11 mouse cellular contexts compared by ENCODE assay signal in genomic region chr11:102220451-102220850, GRCm38 (mm10). TPM values are rescaled to one million over a fixed set of nuclear protein-coding genes. Genes with fewer than 3 reads are reported as not detected.
DNase-seq lines count a peak whose midpoint lies in the region; ATAC-seq and TF ChIP-seq lines count a peak whose summit lies in the region.
"Had no signal": no experiment of that assay in that cellular context is flagged by ENCODE, and none has a peak within 500 bp of the region (broad histone marks: within the 10 kb centered on the region; RNA-seq: fewer than 3 reads in every experiment).

No protein-coding gene starts in this region.

- H3K27me3 ChIP-seq in heart, adult 2 months (ENCODE audit: control insufficient read depth, insufficient read depth, low read length) = no peaks in the 10 kb centered on the region
- no peaks in the 10 kb centered on the region for H3K27me3 ChIP-seq in heart, embryonic 13.5 days (replicated peaks)
- H3K27me3 ChIP-seq in liver, postnatal 0 days (ENCODE audit: insufficient read depth, low read length) = no peaks in the 10 kb centered on the region

- WGBS in heart, adult 2 months = 39% methylated on average over 6 of the region's 6 CpGs
- WGBS in heart, embryonic 13.5 days = 32% methylated on average over 6 of the region's 6 CpGs
- 42% methylated on average over 6 of the region's 6 CpGs for WGBS in liver, postnatal 0 days (ENCODE audit: insufficient replicate concordance)

- TF ChIP-seq EP300 in heart, adult 2 months (IDR thresholded peaks at IDR 0.05; ENCODE audit: insufficient read depth, low read depth, low read length) = no peak
- TF ChIP-seq EP300 in liver, postnatal 0 days (IDR thresholded peaks at IDR 0.05; ENCODE audit: low read depth) = no peak

- peak overlapping the region; percentile 86 for H3K4me2 ChIP-seq in heart, embryonic 13.5 days
- no peak overlapping the region for H3K4me2 ChIP-seq in liver, postnatal 0 days (ENCODE audit: low read depth, low read length)

- H3K4me1 ChIP-seq in heart, adult 2 months (ENCODE audit: control insufficient read depth, insufficient read depth, low read length) = peaks cover 48% of the 10 kb centered on the region
- peaks cover 96% of the 10 kb centered on the region for H3K4me1 ChIP-seq in heart, embryonic 13.5 days
- H3K4me1 ChIP-seq in liver, postnatal 0 days (ENCODE audit: insufficient read depth) = peaks cover 64% of the 10 kb centered on the region

- intact Hi-C loops in heart, adult 2 months (cut with DNase I) = no loop called here
- intact Hi-C loops in heart, postnatal 36 days (cut with DNase I) = no loop called here

- ATAC-seq in heart, embryonic 13.5 days (ENCODE audit: extremely low read depth, insufficient number of reproducible peaks, low FRiP score, low TSS enrichment) = no peak
- ATAC-seq in liver, postnatal 0 days = no peak

- peaks cover 6% of the 10 kb centered on the region; the same call in 1 of the 2 replicates for H3K36me3 ChIP-seq in heart, adult 2 months (ENCODE audit: control insufficient read depth, insufficient read depth, low read length)
- peaks cover 26% of the 10 kb centered on the region for H3K36me3 ChIP-seq in heart, embryonic 13.5 days
- no peaks in the 10 kb centered on the region for H3K36me3 ChIP-seq in liver, postnatal 0 days (replicated peaks; ENCODE audit: insufficient read depth, low read length)

- DNase-seq in heart, adult 2 months = peak in 1 of 2 experiments; percentile 52
- DNase-seq in heart, postnatal 36 days = no peak
- peak; percentile 26 for DNase-seq in retina, postnatal 1 day
- DNase-seq in retina, embryonic 14.5 days (ENCODE audit: low spot score) = no peak
- DNase-seq in liver, postnatal 0 days = peak; percentile 41
- DNase-seq in embryo, embryonic 11 days = no peak
- DNase-seq: layer of hippocampus, postnatal 36 days had no signal

- peaks cover 3% of the 10 kb centered on the region; the same call in 1 of the 2 replicates for H3K79me2 ChIP-seq in heart, adult 2 months (replicated peaks; ENCODE audit: control insufficient read depth, insufficient read depth, low read length)

- H3K27ac ChIP-seq in heart, adult 2 months = peak overlapping the region; percentile 92
- H3K27ac ChIP-seq in heart, embryonic 13.5 days (replicated peaks) = peak overlapping the region; percentile 98
- H3K27ac ChIP-seq in liver, postnatal 0 days (ENCODE audit: low read depth) = 0 out of 2 replicates have a peak overlapping the region, but pooled peaks have one; percentile 87

- TF ChIP-seq POLR2A in heart, adult 2 months (IDR thresholded peaks at IDR 0.05; ENCODE audit: insufficient read depth, low read depth, low read length) = no peak

- H3K9ac ChIP-seq in heart, adult 2 months (ENCODE audit: low read depth, low read length) = no peak overlapping the region
- H3K9ac ChIP-seq in heart, embryonic 13.5 days = peak overlapping the region; percentile 45; the same call in 1 of the 2 replicates
- no peak overlapping the region for H3K9ac ChIP-seq in liver, postnatal 0 days (replicated peaks)
- H3K9ac ChIP-seq: lung, embryonic 14.5 days had no signal

- no peak for TF ChIP-seq CTCF in heart, adult 2 months (IDR thresholded peaks at IDR 0.05)
- TF ChIP-seq CTCF in liver, postnatal 0 days (IDR thresholded peaks at IDR 0.05; ENCODE audit: low read depth) = no peak

- H3K4me3 ChIP-seq in heart, adult 2 months = no peak overlapping the region
- no peak overlapping the region; the same call in 1 of the 2 replicates for H3K4me3 ChIP-seq in heart, embryonic 13.5 days
- no peak overlapping the region for H3K4me3 ChIP-seq in liver, postnatal 0 days (ENCODE audit: low read depth, low read length)
- H3K4me3 ChIP-seq: myocyte had no signal

- H3K9me3 ChIP-seq in heart, embryonic 13.5 days = no peaks in the 10 kb centered on the region
- H3K9me3 ChIP-seq in liver, postnatal 0 days (ENCODE audit: low read length) = no peaks in the 10 kb centered on the region

RNA-seq across cellular contexts. Expression of gene Hdac5, which starts 9.5 kb away (rescaled TPM):
- 100 to 1,000 TPM; 113 to 137 TPM for total RNA-seq in heart, adult 2 months (2021)
- polyA plus RNA-seq in heart, adult 2 months (2012; rRNA removed) = 92.6 and 98.5 TPM in 2 replicates
- total RNA-seq in heart, postnatal 36 days (2021) = 100 to 1,000 TPM; 141 to 143 TPM
- 82.9 and 89.4 TPM in 2 replicates for polyA plus RNA-seq in heart, embryonic 13.5 days (2015; fragmentation: Nextera tagmentation; extraction: Ambion mirVana)
- 17.7 and 17.8 TPM in 2 replicates for polyA plus RNA-seq in liver, postnatal 0 days (2015; fragmentation: Nextera tagmentation; extraction: Ambion mirVana)

RNA-seq across cellular contexts. Expression of gene BC030867, which starts 28.2 kb away (rescaled TPM):
- under 1 TPM; 0.26 to 0.32 TPM for total RNA-seq in heart, adult 2 months (2021)
- polyA plus RNA-seq in heart, adult 2 months (2012; rRNA removed) = 0.45 and 0.56 TPM in 2 replicates
- under 1 TPM; 0.14 to 0.25 TPM for total RNA-seq in heart, postnatal 36 days (2021)
- polyA plus RNA-seq in heart, embryonic 13.5 days (2015; fragmentation: Nextera tagmentation; extraction: Ambion mirVana) = 12.3 and 13.5 TPM in 2 replicates
- polyA plus RNA-seq in liver, postnatal 0 days (2015; fragmentation: Nextera tagmentation; extraction: Ambion mirVana) = 4.7 and 4.9 TPM in 2 replicates
- total RNA-seq: gastrocnemius, postnatal 36 days had no signal

RNA-seq across cellular contexts. Expression of gene G6pc3, which starts 31.0 kb away (rescaled TPM):
- 10 to 100 TPM; 44.8 to 50.6 TPM for total RNA-seq in heart, adult 2 months (2021)
- 89.9 and 95.3 TPM in 2 replicates for polyA plus RNA-seq in heart, adult 2 months (2012; rRNA removed)
- 10 to 100 TPM; 45.1 to 47.3 TPM for total RNA-seq in heart, postnatal 36 days (2021)
- polyA plus RNA-seq in heart, embryonic 13.5 days (2015; fragmentation: Nextera tagmentation; extraction: Ambion mirVana) = 25.6 and 29.3 TPM in 2 replicates
- polyA plus RNA-seq in liver, postnatal 0 days (2015; fragmentation: Nextera tagmentation; extraction: Ambion mirVana) = 6.7 and 6.8 TPM in 2 replicates

RNA-seq across cellular contexts. Expression of gene Lsm12, which starts 35.4 kb away (rescaled TPM):
- total RNA-seq in heart, adult 2 months (2021) = 10 to 100 TPM; 49.4 to 50.2 TPM
- 32.5 and 42.4 TPM in 2 replicates for polyA plus RNA-seq in heart, adult 2 months (2012; rRNA removed)
- 10 to 100 TPM; 44.7 to 52.6 TPM for total RNA-seq in heart, postnatal 36 days (2021)
- polyA plus RNA-seq in heart, embryonic 13.5 days (2015; fragmentation: Nextera tagmentation; extraction: Ambion mirVana) = 80.7 and 97.0 TPM in 2 replicates
- 52.2 and 55.0 TPM in 2 replicates for polyA plus RNA-seq in liver, postnatal 0 days (2015; fragmentation: Nextera tagmentation; extraction: Ambion mirVana)

RNA-seq across cellular contexts. Expression of gene Asb16, which starts 48.1 kb away (rescaled TPM):
- total RNA-seq in heart, adult 2 months (2021) = 1 to 10 TPM in 1 of 2 experiments, under 1 TPM in 1; 0.89 to 1.1 TPM
- polyA plus RNA-seq in heart, adult 2 months (2012; rRNA removed) = 0.70 and 0.74 TPM in 2 replicates
- 1 to 10 TPM in 1 of 2 experiments, under 1 TPM in 1; 0.73 to 1.1 TPM for total RNA-seq in heart, postnatal 36 days (2021)
- 0.09 TPM in 1 of 2 replicates, not detected in the other for polyA plus RNA-seq in heart, embryonic 13.5 days (2015; fragmentation: Nextera tagmentation; extraction: Ambion mirVana)
- polyA plus RNA-seq in liver, postnatal 0 days (2015; fragmentation: Nextera tagmentation; extraction: Ambion mirVana) = not detected in 2 replicates

Comparison
In these comparisons a context has a peak if more than half of its experiments do, and no peak if none do; other contexts are left out.
1. DNase-seq: peak in retina, postnatal 1 day (single experiment) and liver, postnatal 0 days (single experiment); none in heart, postnatal 36 days (0 of 2), retina, embryonic 14.5 days (single experiment) and embryo, embryonic 11 days (single experiment).
2. Peak in every context shown above with its lines, with median percentiles within 50 percentile points of each other: H3K27ac ChIP-seq.